Mouse (Mus musculus) embryonic facial prominence, embryonic 15.5 days (tissue): ENCODE data around the gene Add3. TPM values are rescaled to one million over a fixed set of nuclear protein-coding genes. Genes with fewer than 3 reads are reported as not detected.

Experiments
- ATAC-seq: fragments of 200-750 bp; cut with Nextera tagmentation; 2 replicates; pipeline ENCODE4 v1.8.0; 2017; ENCODE audit warnings: low read depth, moderate TSS enrichment; ENCODE audit not compliant: insufficient number of reproducible peaks, low FRiP score, low TSS enrichment
- H3K27ac ChIP-seq: fragments of 300-500 bp; sonication (generic); replicated peaks from 2 replicates; pipeline ENCODE4 v1.5.1; 2015; ENCODE audit warnings: mild to moderate bottlenecking, inconsistent platforms
- H3K27me3 ChIP-seq: fragments of 300-500 bp; sonication (generic); 2 replicates; pipeline ENCODE4 v1.6.1; 2015; ENCODE audit warnings: inconsistent platforms
- H3K36me3 ChIP-seq: fragments of 300-500 bp; sonication (generic); 2 replicates; pipeline ENCODE4 v1.6.1; 2015; ENCODE audit warnings: mild to moderate bottlenecking, inconsistent platforms
- H3K4me1 ChIP-seq: fragments of 300-500 bp; sonication (generic); 2 replicates; pipeline ENCODE4 v1.6.1; 2015; ENCODE audit warnings: inconsistent platforms
- H3K4me2 ChIP-seq: fragments of 300-500 bp; sonication (generic); replicated peaks from 2 replicates; pipeline ENCODE4 v1.6.1; 2015; ENCODE audit warnings: mild to moderate bottlenecking, inconsistent platforms
- H3K4me3 ChIP-seq: fragments of 300-500 bp; sonication (generic); replicated peaks from 2 replicates; pipeline ENCODE4 v1.5.1; 2015; ENCODE audit warnings: mild to moderate bottlenecking, inconsistent platforms
- H3K9ac ChIP-seq: fragments of 300-500 bp; sonication (generic); 2 replicates; pipeline ENCODE4 v1.6.1; 2015; ENCODE audit warnings: inconsistent platforms
- H3K9me3 ChIP-seq: fragments of 300-500 bp; sonication (generic); replicated peaks from 2 replicates; pipeline ENCODE4 v1.6.1; 2016; ENCODE audit warnings: inconsistent platforms
- WGBS: fragments of 180-500 bp; shearing (Covaris S2); methylation state at CpG from one replicate; pipeline ENCODE4 v1.1.7; 2015; 5-methylcytosine and 5-hydroxymethylcytosine counted together
- polyA plus RNA-seq: library from polyadenylated mRNA; unstranded; fragments of >200 nt; fragmentation: Nextera tagmentation; extraction: Ambion mirVana; gene quantifications from 2 replicates; pipeline ENCODE4 v1.2.1, GENCODE M21; 2015

Gene Add3
- polyA plus RNA-seq, 1 experiment from 2014 or later: 79.4 TPM

GRCm38 (mm10) chr19:53154156-53154555, 13.9 kb downstream of the Add3 start:
- no peak for ATAC-seq
- no peaks in the 10 kb centered on the region for H3K9me3 ChIP-seq

GRCm38 (mm10) chr19:53156361-53156760, 16.1 kb downstream of the Add3 start:
- Histone ChIP-seq H3K4me1 (peaks cover 10% of the 10 kb centered on the region), H3K9me3 (no peaks in the 10 kb centered on the region), H3K9ac (no peak overlapping the region), H3K36me3 (no peaks in the 10 kb centered on the region), H3K4me3 (no peak overlapping the region), H3K4me2 (no peak overlapping the region), H3K27me3 (no peaks in the 10 kb centered on the region), H3K27ac (no peak overlapping the region)
- 78% methylated on average over 3 of the region's 3 CpGs for WGBS
- ATAC-seq: no peak

More at GRCm38 (mm10) chr19:53154156-53154555, 13.9 kb downstream of the Add3 start:
- H3K4me2 ChIP-seq: no peak overlapping the region
- no peak overlapping the region for H3K4me3 ChIP-seq
- H3K36me3 ChIP-seq: no peaks in the 10 kb centered on the region
- H3K27ac ChIP-seq: no peak overlapping the region
- H3K4me1 ChIP-seq: peaks cover 2% of the 10 kb centered on the region
- no peaks in the 10 kb centered on the region for H3K27me3 ChIP-seq
- 77% methylated on average over 3 of the region's 3 CpGs for WGBS
- H3K9ac ChIP-seq: no peak overlapping the region

GRCm38 (mm10) chr19:53157176-53157575, 16.9 kb downstream of the Add3 start:
- no peak overlapping the region for H3K4me2 ChIP-seq
- ATAC-seq: no peak
- no peaks in the 10 kb centered on the region for H3K27me3 ChIP-seq
- 65% methylated on average over 5 of the region's 5 CpGs for WGBS
- H3K4me3 ChIP-seq: no peak overlapping the region
- no peaks in the 10 kb centered on the region for H3K9me3 ChIP-seq
- peaks cover 10% of the 10 kb centered on the region for H3K4me1 ChIP-seq
- no peak overlapping the region for H3K27ac ChIP-seq
- no peaks in the 10 kb centered on the region for H3K36me3 ChIP-seq
- H3K9ac ChIP-seq: no peak overlapping the region

- WGBS: 30% methylated on average over 7 of the region's 7 CpGs
- peaks cover 10% of the 10 kb centered on the region for H3K4me1 ChIP-seq
- ATAC-seq: no peak
Observed at GRCm38 (mm10) chr19:53159351-53159750, 19.1 kb downstream of the Add3 start.

GRCm38 (mm10) chr19:53162927-53163326, 22.7 kb downstream of the Add3 start:
- no peaks in the 10 kb centered on the region for H3K9me3 ChIP-seq
- no peak overlapping the region for H3K9ac ChIP-seq
- WGBS: 85% methylated on average over 6 of the region's 6 CpGs
- no peak overlapping the region for H3K27ac ChIP-seq
- no peak for ATAC-seq
- H3K4me2 ChIP-seq: no peak overlapping the region
- no peak overlapping the region for H3K4me3 ChIP-seq
- H3K36me3 ChIP-seq: no peaks in the 10 kb centered on the region
- peaks cover 20% of the 10 kb centered on the region for H3K4me1 ChIP-seq
- H3K27me3 ChIP-seq: no peaks in the 10 kb centered on the region

More at GRCm38 (mm10) chr19:53159351-53159750, 19.1 kb downstream of the Add3 start:
- Histone ChIP-seq H3K9ac (no peak overlapping the region), H3K4me2 (no peak overlapping the region), H3K36me3 (no peaks in the 10 kb centered on the region), H3K27ac (no peak overlapping the region), H3K4me3 (no peak overlapping the region), H3K27me3 (no peaks in the 10 kb centered on the region), H3K9me3 (no peaks in the 10 kb centered on the region)

- Histone ChIP-seq H3K4me3 (no peak overlapping the region), H3K4me2 (no peak overlapping the region), H3K27ac (no peak overlapping the region), H3K9ac (no peak overlapping the region), H3K4me1 (peaks cover 15% of the 10 kb centered on the region), H3K9me3 (no peaks in the 10 kb centered on the region), H3K27me3 (no peaks in the 10 kb centered on the region), H3K36me3 (no peaks in the 10 kb centered on the region)
- WGBS: 81% methylated on average over 7 of the region's 7 CpGs
- no peak for ATAC-seq
Observed at GRCm38 (mm10) chr19:53164645-53165044, 24.4 kb downstream of the Add3 start.

- H3K36me3 ChIP-seq: no peaks in the 10 kb centered on the region
- no peaks in the 10 kb centered on the region for H3K27me3 ChIP-seq
- H3K27ac ChIP-seq: no peak overlapping the region
- peaks cover 10% of the 10 kb centered on the region for H3K4me1 ChIP-seq
- ATAC-seq: 0 out of 2 replicates have a peak, but pooled peaks have one; percentile 24
- no peaks in the 10 kb centered on the region for H3K9me3 ChIP-seq
- 40% methylated on average over 4 of the region's 4 CpGs for WGBS
- no peak overlapping the region for H3K4me3 ChIP-seq
- no peak overlapping the region for H3K9ac ChIP-seq
- H3K4me2 ChIP-seq: no peak overlapping the region
Observed at GRCm38 (mm10) chr19:53165305-53166240, 25.3 kb downstream of the Add3 start.

- no peak overlapping the region for H3K9ac ChIP-seq
Observed at GRCm38 (mm10) chr19:53166367-53166766, 26.1 kb downstream of the Add3 start.

GRCm38 (mm10) chr19:53168576-53168975, 28.3 kb downstream of the Add3 start:
- ATAC-seq: no peak
- Histone ChIP-seq H3K27me3 (no peaks in the 10 kb centered on the region), H3K27ac (no peak overlapping the region), H3K4me3 (no peak overlapping the region), H3K9ac (no peak overlapping the region), H3K36me3 (no peaks in the 10 kb centered on the region), H3K9me3 (no peaks in the 10 kb centered on the region), H3K4me2 (no peak overlapping the region), H3K4me1 (peaks cover 10% of the 10 kb centered on the region)
- 75% methylated on average over 5 of the region's 5 CpGs for WGBS

More at GRCm38 (mm10) chr19:53166367-53166766, 26.1 kb downstream of the Add3 start:
- H3K9me3 ChIP-seq: no peaks in the 10 kb centered on the region
- ATAC-seq: no peak
- H3K36me3 ChIP-seq: no peaks in the 10 kb centered on the region
- 91% methylated on average over 10 of the region's 10 CpGs for WGBS
- peaks cover 10% of the 10 kb centered on the region for H3K4me1 ChIP-seq
- H3K27me3 ChIP-seq: no peaks in the 10 kb centered on the region
- no peak overlapping the region for H3K4me2 ChIP-seq
- H3K4me3 ChIP-seq: no peak overlapping the region
- H3K27ac ChIP-seq: no peak overlapping the region

- ATAC-seq: no peak
- WGBS: 60% methylated on average over 5 of the region's 5 CpGs
- no peaks in the 10 kb centered on the region; the same call in 1 of the 2 replicates for H3K4me1 ChIP-seq
- H3K4me2 ChIP-seq: no peak overlapping the region
- no peaks in the 10 kb centered on the region for H3K36me3 ChIP-seq
- no peaks in the 10 kb centered on the region for H3K27me3 ChIP-seq
- H3K27ac ChIP-seq: no peak overlapping the region
- H3K4me3 ChIP-seq: no peak overlapping the region
- no peaks in the 10 kb centered on the region for H3K9me3 ChIP-seq
- no peak overlapping the region for H3K9ac ChIP-seq
Observed at GRCm38 (mm10) chr19:53170651-53171050, 30.4 kb downstream of the Add3 start.

GRCm38 (mm10) chr19:53174034-53174433, 33.8 kb downstream of the Add3 start:
- no peaks in the 10 kb centered on the region for H3K9me3 ChIP-seq
- WGBS: 68% methylated on average over 2 of the region's 2 CpGs
- no peak overlapping the region for H3K4me2 ChIP-seq
- H3K9ac ChIP-seq: no peak overlapping the region
- H3K4me3 ChIP-seq: no peak overlapping the region
- no peak overlapping the region for H3K27ac ChIP-seq
- H3K4me1 ChIP-seq: no peaks in the 10 kb centered on the region
- H3K27me3 ChIP-seq: no peaks in the 10 kb centered on the region
- ATAC-seq: no peak
- H3K36me3 ChIP-seq: no peaks in the 10 kb centered on the region
